Mouse (Mus musculus) liver, embryonic 12.5 days (tissue): Measurements from ENCODE around the gene Lep. TPM values are rescaled to one million over a fixed set of nuclear protein-coding genes. Genes with fewer than 3 reads are reported as not detected.

ENCODE experiments used
- ATAC-seq: fragments of 200-750 bp; cut with Nextera tagmentation; 2 replicates; pipeline ENCODE4 v1.8.0; 2017; ENCODE audit warnings: moderate number of reproducible peaks, mild to moderate bottlenecking, moderate library complexity
- H3K27ac ChIP-seq: fragments of 300-500 bp; sonication (generic); 2 replicates; pipeline ENCODE4 v1.5.1; 2016; ENCODE audit warnings: mild to moderate bottlenecking
- H3K27me3 ChIP-seq: fragments of 300-500 bp; sonication (generic); replicated peaks from 2 replicates; pipeline ENCODE4 v1.6.1; 2016; ENCODE audit warnings: mild to moderate bottlenecking, moderate library complexity
- H3K36me3 ChIP-seq: fragments of 300-500 bp; sonication (generic); 2 replicates; pipeline ENCODE4 v1.6.1; 2016; ENCODE audit warnings: mild to moderate bottlenecking, moderate library complexity
- H3K4me1 ChIP-seq: fragments of 300-500 bp; sonication (generic); 2 replicates; pipeline ENCODE4 v1.6.1; 2016
- H3K4me2 ChIP-seq: fragments of 300-500 bp; sonication (generic); 2 replicates; pipeline ENCODE4 v1.6.1; 2016; ENCODE audit warnings: mild to moderate bottlenecking, moderate library complexity
- H3K4me3 ChIP-seq: fragments of 300-500 bp; sonication (generic); 2 replicates; pipeline ENCODE4 v1.5.1; 2016; ENCODE audit warnings: mild to moderate bottlenecking, moderate library complexity
- H3K9ac ChIP-seq: fragments of 300-500 bp; sonication (generic); 2 replicates; pipeline ENCODE4 v1.6.1; 2016; ENCODE audit warnings: mild to moderate bottlenecking, moderate library complexity
- H3K9me3 ChIP-seq: fragments of 300-500 bp; sonication (generic); replicated peaks from 2 replicates; pipeline ENCODE4 v1.6.1; 2016; ENCODE audit warnings: mild to moderate bottlenecking, moderate library complexity
- WGBS: fragments of 180-500 bp; shearing (Covaris S2); methylation state at CpG from one replicate; pipeline ENCODE4 v1.1.7; 2016; ENCODE audit not compliant: insufficient replicate concordance; 5-methylcytosine and 5-hydroxymethylcytosine counted together
- polyA plus RNA-seq: library from polyadenylated mRNA; unstranded; fragments of >200 nt; fragmentation: Nextera tagmentation; extraction: Ambion mirVana; gene quantifications from 2 replicates; pipeline ENCODE4 v1.2.1, GENCODE M21; 2016

Lep gene
- polyA plus RNA-seq, 1 experiment from 2014 or later = not detected

DNA sequence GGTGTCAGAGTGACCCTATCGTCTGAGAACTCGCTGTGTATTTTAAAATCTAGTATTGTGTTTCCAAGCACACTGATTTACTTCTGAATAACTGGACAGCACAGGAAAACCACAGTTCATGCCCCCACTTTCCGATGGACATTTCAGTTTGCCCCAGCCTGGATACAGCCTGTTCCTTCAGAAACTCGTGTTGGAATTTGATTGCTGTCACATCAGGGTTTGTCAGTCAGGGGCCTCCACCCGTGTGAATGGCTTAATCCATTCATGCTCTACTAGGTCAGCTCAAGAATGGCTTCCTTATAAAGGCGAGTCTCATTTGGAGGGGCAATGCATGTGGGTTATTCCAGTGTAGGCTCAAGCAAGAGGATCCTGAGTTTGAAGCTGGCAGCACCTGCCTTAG is 33.3 kb upstream of the Lep start:
- Histone ChIP-seq H3K9ac (no peak overlapping the region), H3K4me3 (no peak overlapping the region), H3K4me2 (no peak overlapping the region), H3K9me3 (0 out of 2 replicates have a peak, but pooled peaks cover 4% of the 10 kb centered on the region), H3K36me3 (no peaks in the 10 kb centered on the region), H3K27me3 (peaks cover 55% of the 10 kb centered on the region), H3K4me1 (no peaks in the 10 kb centered on the region), H3K27ac (no peak overlapping the region)
- WGBS = 43% methylated on average over 6 of the region's 6 CpGs
- no peak for ATAC-seq

DNA sequence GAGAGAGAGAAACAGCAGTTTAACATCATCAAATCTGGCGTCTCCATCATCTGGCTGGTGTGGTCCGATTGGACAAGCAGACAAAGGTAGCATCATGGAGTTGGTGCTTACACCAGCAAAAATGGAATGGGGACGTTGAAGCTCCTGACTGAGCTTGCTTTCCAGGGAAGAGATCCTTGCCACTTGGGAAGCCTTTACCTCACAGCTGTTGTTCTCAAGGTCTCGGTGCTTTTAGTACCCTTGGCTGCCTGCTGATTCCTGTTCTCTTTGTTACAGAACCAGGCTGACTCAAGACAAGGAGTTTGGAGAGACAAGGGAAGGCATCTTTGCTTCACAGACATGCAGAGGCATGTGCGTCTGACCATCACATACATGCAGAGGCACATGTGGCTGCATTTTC is 31.9 kb upstream of the Lep start:
- 49% methylated on average over 5 of the region's 5 CpGs for WGBS
- H3K27me3 ChIP-seq = peaks cover 41% of the 10 kb centered on the region
- no peak overlapping the region for H3K4me3 ChIP-seq
- no peak overlapping the region for H3K9ac ChIP-seq
- no peak for ATAC-seq
- no peaks in the 10 kb centered on the region for H3K36me3 ChIP-seq
- H3K27ac ChIP-seq = no peak overlapping the region
- H3K4me2 ChIP-seq = no peak overlapping the region
- H3K4me1 ChIP-seq = no peaks in the 10 kb centered on the region
- 0 out of 2 replicates have a peak, but pooled peaks cover 4% of the 10 kb centered on the region for H3K9me3 ChIP-seq

DNA sequence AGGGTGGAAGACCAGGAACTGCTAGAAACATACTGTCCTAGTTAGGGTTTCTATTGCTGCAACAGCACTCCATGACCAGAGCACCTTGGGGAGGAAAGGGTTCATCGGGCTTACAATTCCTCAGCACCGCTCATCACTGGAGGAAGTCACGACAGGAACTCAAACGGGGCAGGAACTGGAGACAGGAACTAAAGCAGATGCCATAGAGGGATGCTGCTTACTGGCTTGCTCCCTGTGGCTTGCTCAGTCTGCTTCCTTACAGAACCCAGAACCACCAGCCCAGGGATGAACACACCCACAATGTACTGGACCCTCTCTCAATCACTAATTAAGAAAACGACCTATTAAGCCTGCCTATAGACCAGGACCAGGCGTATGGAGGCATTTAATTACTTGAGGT is 30.5 kb upstream of the Lep start:
- Histone ChIP-seq H3K4me2 (no peak overlapping the region), H3K4me1 (no peaks in the 10 kb centered on the region), H3K9me3 (0 out of 2 replicates have a peak, but pooled peaks cover 4% of the 10 kb centered on the region), H3K27ac (no peak overlapping the region), H3K27me3 (peaks cover 29% of the 10 kb centered on the region), H3K4me3 (no peak overlapping the region), H3K9ac (no peak overlapping the region), H3K36me3 (no peaks in the 10 kb centered on the region)
- WGBS = 49% methylated on average over 6 of the region's 6 CpGs
- ATAC-seq = no peak

DNA sequence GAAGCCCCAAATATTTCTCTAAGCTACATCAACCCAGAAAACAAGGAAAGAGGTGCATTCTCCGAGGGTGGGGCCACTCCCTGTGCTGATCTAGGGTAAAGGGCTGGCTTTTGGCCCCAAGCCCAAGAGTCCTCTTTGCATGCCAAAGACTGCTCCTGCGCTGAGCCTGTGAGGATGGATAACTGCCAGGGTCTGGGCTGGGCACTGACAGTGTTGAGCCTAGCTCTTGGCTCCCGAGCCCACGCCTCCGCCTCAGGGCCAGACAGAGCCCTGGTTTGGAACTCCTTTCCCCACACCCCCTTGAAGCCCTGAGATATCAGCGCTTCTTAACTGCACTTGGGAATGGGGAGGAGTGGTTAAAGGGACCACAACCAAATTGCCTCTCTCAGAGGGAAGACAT is 28.8 kb upstream of the Lep start:
- Histone ChIP-seq H3K4me1 (no peaks in the 10 kb centered on the region), H3K9ac (no peak overlapping the region), H3K4me3 (no peak overlapping the region), H3K4me2 (no peak overlapping the region), H3K36me3 (no peaks in the 10 kb centered on the region), H3K27ac (no peak overlapping the region), H3K27me3 (peaks cover 13% of the 10 kb centered on the region), H3K9me3 (0 out of 2 replicates have a peak, but pooled peaks cover 4% of the 10 kb centered on the region)
- WGBS = 65% methylated on average over 6 of the region's 6 CpGs
- no peak for ATAC-seq

DNA sequence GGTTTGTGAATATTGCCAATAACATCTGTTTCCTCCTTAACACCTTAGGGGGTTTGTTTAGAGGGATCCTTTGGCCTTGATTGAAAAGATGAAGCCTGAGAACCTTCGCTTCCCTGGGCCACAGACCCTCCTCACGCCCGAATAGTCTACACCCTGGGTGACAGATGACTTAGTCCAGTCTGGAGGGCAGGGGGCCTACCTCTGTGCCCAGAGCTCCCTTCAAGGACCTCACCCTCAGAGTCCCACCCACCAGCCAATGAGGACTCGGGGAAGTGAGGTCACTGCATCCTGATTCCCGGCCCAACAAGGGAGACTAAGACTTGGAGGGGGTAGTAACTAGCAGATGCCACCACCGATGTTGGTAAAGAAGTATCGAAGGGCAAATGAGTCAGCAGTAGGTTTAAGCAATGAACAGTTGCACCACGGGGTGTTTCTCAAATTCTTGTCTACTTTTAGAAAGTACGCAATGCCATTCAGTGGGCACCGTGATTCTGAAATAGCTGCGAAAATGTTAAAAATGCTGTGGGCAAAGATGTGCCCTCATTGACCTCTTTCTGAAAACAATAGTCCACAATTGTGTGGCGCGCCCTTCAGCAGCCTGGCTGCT is 28.2 kb upstream of the Lep start:
- Histone ChIP-seq H3K27me3 (peaks cover 7% of the 10 kb centered on the region; the same call in 1 of the 2 replicates), H3K4me3 (no peak overlapping the region), H3K4me1 (no peaks in the 10 kb centered on the region), H3K36me3 (no peaks in the 10 kb centered on the region), H3K9me3 (0 out of 2 replicates have a peak, but pooled peaks cover 4% of the 10 kb centered on the region), H3K27ac (no peak overlapping the region), H3K4me2 (no peak overlapping the region), H3K9ac (no peak overlapping the region)
- ATAC-seq = no peak
- WGBS = 74% methylated on average over 13 of the region's 13 CpGs

DNA sequence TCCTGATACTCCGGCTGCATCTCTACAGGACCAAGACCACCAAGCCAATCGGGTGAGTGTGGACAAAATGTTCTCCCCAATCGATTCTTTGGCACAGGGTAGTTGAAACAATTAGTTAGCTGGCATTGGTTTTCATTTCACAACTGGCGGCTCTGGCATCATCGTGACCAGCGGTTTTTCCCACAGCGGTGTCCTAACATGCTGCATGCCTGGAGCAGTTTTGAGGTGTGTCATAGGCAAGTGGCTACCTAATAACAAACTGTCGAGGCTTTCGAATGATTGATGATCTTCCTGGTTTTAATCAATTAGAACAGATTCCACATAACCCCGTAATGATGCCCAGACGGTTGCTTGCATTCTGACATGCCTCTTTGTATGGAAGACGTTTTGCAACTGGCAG is 27.6 kb upstream of the Lep start:
- ATAC-seq = no peak
- no peaks in the 10 kb centered on the region for H3K4me1 ChIP-seq
- H3K4me2 ChIP-seq = no peak overlapping the region
- H3K27me3 ChIP-seq = 0 out of 2 replicates have a peak, but pooled peaks cover under 1% of the 10 kb centered on the region
- H3K36me3 ChIP-seq = no peaks in the 10 kb centered on the region
- no peak overlapping the region for H3K4me3 ChIP-seq
- H3K9me3 ChIP-seq = 0 out of 2 replicates have a peak, but pooled peaks cover 4% of the 10 kb centered on the region
- WGBS = 75% methylated on average over 12 of the region's 12 CpGs
- no peak overlapping the region for H3K9ac ChIP-seq
- no peak overlapping the region for H3K27ac ChIP-seq

DNA sequence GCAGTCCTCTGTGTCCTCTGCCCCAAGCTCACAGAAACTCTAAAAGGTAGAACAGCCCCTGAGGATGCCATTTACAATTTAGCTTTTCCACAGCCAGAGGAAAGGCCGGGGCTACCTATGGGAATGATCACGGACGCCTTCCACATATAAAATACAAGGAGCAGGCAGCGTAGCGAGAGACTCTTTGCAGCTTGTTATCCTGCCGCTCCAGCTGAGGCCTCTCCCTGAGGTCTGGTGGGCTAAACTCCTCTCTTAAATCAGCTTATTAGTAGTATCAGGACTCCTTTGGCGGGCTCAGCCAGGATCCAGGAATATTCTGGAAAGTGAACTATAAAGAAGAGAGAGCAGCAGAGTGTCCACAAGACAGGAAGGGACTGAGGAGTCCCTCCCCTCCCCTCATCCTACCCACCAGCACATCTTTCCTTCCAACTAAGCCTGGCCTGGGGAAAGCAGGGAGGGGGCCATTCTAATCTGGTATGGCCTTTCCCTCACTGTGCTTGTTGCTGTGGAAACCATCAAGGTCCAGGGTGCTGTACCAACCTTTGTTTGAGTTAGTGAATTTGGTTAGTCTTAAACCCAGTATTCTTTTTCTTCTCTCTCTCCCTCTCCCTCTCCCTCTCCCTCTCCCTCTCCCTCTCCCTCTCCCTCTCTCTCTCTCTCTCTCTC is 25.9 kb upstream of the Lep start:
- 60% methylated on average over 7 of the region's 7 CpGs for WGBS

DNA sequence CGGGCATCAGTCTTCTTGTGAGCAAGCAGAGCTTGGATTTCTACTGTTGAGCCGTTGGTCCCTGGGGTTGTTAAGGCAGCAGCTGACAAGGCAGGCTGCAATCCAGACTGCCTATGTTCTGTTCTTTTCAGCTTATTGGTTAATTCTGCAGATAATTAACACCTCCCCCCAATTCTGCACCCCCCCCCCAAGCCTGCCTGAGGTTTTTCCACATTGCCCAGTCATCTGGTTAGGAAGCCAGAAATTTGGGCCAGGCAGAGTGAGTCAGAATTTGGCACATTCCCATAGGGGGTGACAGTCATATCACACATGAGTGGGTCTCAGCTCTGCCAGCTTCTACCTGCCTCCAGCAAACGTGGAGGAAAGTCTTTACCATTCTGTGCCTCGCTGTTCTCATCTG is 23.3 kb upstream of the Lep start:
- no peak for ATAC-seq
- no peaks in the 10 kb centered on the region for H3K36me3 ChIP-seq
- no peak overlapping the region for H3K9ac ChIP-seq
- H3K4me3 ChIP-seq = no peak overlapping the region
- no peaks in the 10 kb centered on the region for H3K4me1 ChIP-seq
- no peaks in the 10 kb centered on the region for H3K9me3 ChIP-seq
- H3K27ac ChIP-seq = no peak overlapping the region
- no peak overlapping the region for H3K4me2 ChIP-seq
- H3K27me3 ChIP-seq = no peaks in the 10 kb centered on the region
- WGBS = 42% methylated on average over 4 of the region's 4 CpGs

More for the DNA sequence above, 25.9 kb upstream of the Lep start:
- Histone ChIP-seq H3K36me3 (no peaks in the 10 kb centered on the region), H3K4me1 (no peaks in the 10 kb centered on the region), H3K4me2 (no peak overlapping the region), H3K4me3 (no peak overlapping the region), H3K27me3 (no peaks in the 10 kb centered on the region), H3K27ac (no peak overlapping the region), H3K9me3 (0 out of 2 replicates have a peak, but pooled peaks cover 4% of the 10 kb centered on the region), H3K9ac (no peak overlapping the region)
- ATAC-seq = no peak

DNA sequence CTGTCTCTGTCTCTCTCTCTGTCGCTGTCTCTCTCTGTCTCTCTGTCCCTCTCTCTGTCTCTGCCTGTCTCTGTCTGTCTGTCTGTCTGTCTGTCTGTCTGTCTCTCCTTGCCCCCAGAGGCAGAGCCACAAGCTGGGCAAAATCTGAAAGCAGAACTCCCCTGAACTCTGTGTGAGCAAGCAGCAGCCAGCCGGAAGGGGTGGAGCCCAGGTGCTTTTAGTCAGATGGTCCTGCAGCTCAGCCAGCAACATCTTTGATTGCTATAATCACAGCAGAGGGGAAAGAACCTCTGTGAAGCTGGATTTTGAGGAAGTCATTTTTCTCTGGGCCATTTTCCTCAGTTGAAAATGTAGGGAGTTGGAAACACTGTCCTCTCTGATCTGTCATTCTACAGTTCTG is 19.8 kb upstream of the Lep start:
- no peak overlapping the region for H3K4me2 ChIP-seq
- H3K36me3 ChIP-seq = no peaks in the 10 kb centered on the region
- H3K9ac ChIP-seq = no peak overlapping the region
- no peaks in the 10 kb centered on the region for H3K9me3 ChIP-seq
- no peak overlapping the region for H3K4me3 ChIP-seq
- H3K4me1 ChIP-seq = no peaks in the 10 kb centered on the region
- no peak for ATAC-seq
- no peak overlapping the region for H3K27ac ChIP-seq
- no peaks in the 10 kb centered on the region for H3K27me3 ChIP-seq
- 70% methylated on average over 2 of the region's 2 CpGs for WGBS

DNA sequence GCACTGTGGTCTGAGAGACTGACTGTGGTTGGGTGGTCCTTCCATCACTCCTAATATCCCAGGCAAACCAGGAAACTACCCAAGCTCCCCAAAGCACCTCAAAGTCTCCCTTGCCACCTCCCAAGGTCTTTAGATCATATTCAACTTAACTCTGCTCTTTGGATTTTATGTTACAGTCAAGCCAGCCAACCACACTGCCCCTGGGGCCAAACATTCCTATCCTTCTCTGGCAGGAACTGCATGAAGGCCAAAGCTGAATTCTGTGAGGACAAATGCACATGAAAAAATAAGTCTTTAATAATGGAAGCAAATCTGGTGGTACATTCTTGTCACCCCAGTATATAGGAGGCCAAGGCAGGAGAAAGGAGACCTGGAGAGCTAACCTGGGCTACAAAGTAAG is 16.0 kb upstream of the Lep start:
- no peak overlapping the region for H3K9ac ChIP-seq
- H3K4me2 ChIP-seq = no peak overlapping the region
- no peaks in the 10 kb centered on the region for H3K4me1 ChIP-seq
- H3K36me3 ChIP-seq = no peaks in the 10 kb centered on the region
- no peaks in the 10 kb centered on the region for H3K27me3 ChIP-seq
- H3K27ac ChIP-seq = no peak overlapping the region
- H3K9me3 ChIP-seq = no peaks in the 10 kb centered on the region
- no peak overlapping the region for H3K4me3 ChIP-seq
- ATAC-seq = no peak

DNA sequence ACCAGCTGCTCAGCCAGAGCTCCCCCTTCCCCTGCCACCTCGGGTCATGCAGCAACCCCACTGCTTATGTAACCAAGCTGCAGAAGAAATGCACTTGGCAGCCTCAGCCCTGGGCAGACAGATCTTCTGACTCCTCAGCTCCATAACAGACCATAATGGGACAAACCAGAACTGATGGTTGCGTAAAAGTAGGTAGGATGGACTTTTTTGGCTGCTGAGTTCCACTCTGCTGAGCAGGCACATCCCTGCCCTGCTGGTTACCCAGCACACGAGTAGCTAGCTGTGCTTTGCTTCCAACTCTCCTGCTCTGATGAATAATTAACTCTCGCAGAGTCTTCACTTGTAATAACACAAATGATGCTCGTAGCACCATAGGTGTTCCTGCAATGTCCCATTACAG is 10.1 kb upstream of the Lep start:
- no peak for ATAC-seq
- Histone ChIP-seq H3K4me2 (no peak overlapping the region), H3K27ac (no peak overlapping the region), H3K4me1 (no peaks in the 10 kb centered on the region), H3K27me3 (no peaks in the 10 kb centered on the region; the same call in 1 of the 2 replicates), H3K9ac (no peak overlapping the region), H3K36me3 (no peaks in the 10 kb centered on the region), H3K9me3 (no peaks in the 10 kb centered on the region), H3K4me3 (no peak overlapping the region)
- 49% methylated on average over 5 of the region's 5 CpGs for WGBS

DNA sequence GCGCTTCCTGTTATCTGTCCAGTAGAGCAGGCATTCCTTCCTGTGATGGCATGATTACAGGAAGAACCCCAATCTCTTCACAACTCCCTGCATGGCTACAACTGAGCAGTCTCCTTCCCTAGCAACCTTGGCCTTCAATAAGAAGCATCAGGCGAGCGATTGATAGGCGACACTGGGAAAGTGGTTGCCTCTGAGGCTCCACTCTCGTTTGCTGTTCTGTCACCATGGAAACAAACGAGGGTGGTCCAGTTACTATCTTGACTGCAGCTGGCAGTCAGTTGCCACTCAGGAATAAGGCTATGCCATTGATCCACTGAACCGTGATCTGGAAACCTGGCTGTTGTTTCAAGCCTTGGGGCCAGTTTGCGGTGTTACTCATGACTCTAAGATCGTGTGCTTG is 7.8 kb upstream of the Lep start:
- Histone ChIP-seq H3K27ac (no peak overlapping the region), H3K4me3 (no peak overlapping the region), H3K27me3 (no peaks in the 10 kb centered on the region; the same call in 1 of the 2 replicates), H3K9me3 (no peaks in the 10 kb centered on the region), H3K4me2 (no peak overlapping the region), H3K36me3 (no peaks in the 10 kb centered on the region), H3K4me1 (no peaks in the 10 kb centered on the region), H3K9ac (no peak overlapping the region)
- no peak for ATAC-seq
- WGBS = 50% methylated on average over 9 of the region's 9 CpGs
